Mouse (Mus musculus): Measurements from ENCODE around the gene Sema7a. TPM values are rescaled to one million over a fixed set of nuclear protein-coding genes. Genes with fewer than 3 reads are reported as not detected.

Gene Sema7a
- 0.26 and 0.27 TPM in 2 replicates for polyA plus RNA-seq (2016; fragmentation: Nextera tagmentation; extraction: Ambion mirVana)

GRCm38 (mm10) chr9:57939431-57940348 lies at the start of gene Sema7a:
Gene Sema7a (plus strand): TSS chr9:57940112.
- Histone ChIP-seq H3K27ac (replicated peaks) (peak within 1 kb of the TSS; percentile 85), H3K36me3 (no peaks in the 10 kb centered on the region), H3K4me1 (peaks cover 27% of the 10 kb centered on the region), H3K9me3 (replicated peaks) (no peaks in the 10 kb centered on the region), H3K4me3 (peak within 1 kb of the TSS; percentile 88), H3K27me3 (ENCODE audit: low read depth, poor library complexity, severe bottlenecking) (peaks cover 82% of the 10 kb centered on the region)
- DNase-seq (ENCODE audit: low spot score): peak; percentile 86
- 1% methylated on average over 59 of the region's 60 CpGs for WGBS

GRCm38 (mm10) chr9:57900478-57900877 lies 39.4 kb upstream of the Sema7a start:
- DNase-seq (ENCODE audit: low spot score): no peak
- H3K27ac ChIP-seq (replicated peaks): peak overlapping the region; percentile 69; the same call in 1 of the 2 replicates
- WGBS: 63% methylated on average over 10 of the region's 10 CpGs

GRCm38 (mm10) chr9:57901197-57901596 lies 38.7 kb upstream of the Sema7a start:
- WGBS: 34% methylated on average over 9 of the region's 9 CpGs
- H3K27me3 ChIP-seq (ENCODE audit: low read depth, poor library complexity, severe bottlenecking): no peaks in the 10 kb centered on the region
- DNase-seq (ENCODE audit: low spot score): peak; percentile 15
- no peaks in the 10 kb centered on the region for H3K36me3 ChIP-seq
- H3K27ac ChIP-seq (replicated peaks): peak overlapping the region; percentile 69
- H3K4me3 ChIP-seq: peak overlapping the region; percentile 0; the same call in 1 of the 2 replicates
- H3K9me3 ChIP-seq (replicated peaks): no peaks in the 10 kb centered on the region
- peaks cover 20% of the 10 kb centered on the region for H3K4me1 ChIP-seq

More at GRCm38 (mm10) chr9:57900478-57900877, 39.4 kb upstream of the Sema7a start:
- peaks cover 20% of the 10 kb centered on the region for H3K4me1 ChIP-seq
- H3K36me3 ChIP-seq: no peaks in the 10 kb centered on the region
- no peaks in the 10 kb centered on the region for H3K27me3 ChIP-seq (ENCODE audit: low read depth, poor library complexity, severe bottlenecking)
- no peaks in the 10 kb centered on the region for H3K9me3 ChIP-seq (replicated peaks)
- H3K4me3 ChIP-seq: no peak overlapping the region

- 49% methylated on average over 3 of the region's 3 CpGs for WGBS
Measured at GRCm38 (mm10) chr9:57901601-57902000, 38.3 kb upstream of the Sema7a start.

GRCm38 (mm10) chr9:57902132-57902531 lies 37.8 kb upstream of the Sema7a start:
- DNase-seq (ENCODE audit: low spot score): no peak
- 76% methylated on average over 4 of the region's 4 CpGs for WGBS

More at GRCm38 (mm10) chr9:57901601-57902000, 38.3 kb upstream of the Sema7a start:
- DNase-seq (ENCODE audit: low spot score): no peak
- no peaks in the 10 kb centered on the region for H3K27me3 ChIP-seq (ENCODE audit: low read depth, poor library complexity, severe bottlenecking)
- H3K4me1 ChIP-seq: peaks cover 20% of the 10 kb centered on the region
- no peaks in the 10 kb centered on the region for H3K9me3 ChIP-seq (replicated peaks)
- peak overlapping the region; percentile 0; the same call in 1 of the 2 replicates for H3K4me3 ChIP-seq
- peak overlapping the region; percentile 69 for H3K27ac ChIP-seq (replicated peaks)
- H3K36me3 ChIP-seq: no peaks in the 10 kb centered on the region

GRCm38 (mm10) chr9:57903589-57904249 lies 36.2 kb upstream of the Sema7a start:
- H3K4me3 ChIP-seq: no peak overlapping the region

More at GRCm38 (mm10) chr9:57902132-57902531, 37.8 kb upstream of the Sema7a start:
- no peaks in the 10 kb centered on the region for H3K36me3 ChIP-seq
- H3K4me1 ChIP-seq: peaks cover 20% of the 10 kb centered on the region
- no peak overlapping the region for H3K4me3 ChIP-seq
- H3K27ac ChIP-seq (replicated peaks): peak overlapping the region; percentile 58; the same call in 1 of the 2 replicates
- no peaks in the 10 kb centered on the region for H3K27me3 ChIP-seq (ENCODE audit: low read depth, poor library complexity, severe bottlenecking)
- H3K9me3 ChIP-seq (replicated peaks): no peaks in the 10 kb centered on the region

GRCm38 (mm10) chr9:57904250-57904644 lies 35.7 kb upstream of the Sema7a start:
- no peak overlapping the region for H3K27ac ChIP-seq (replicated peaks)
- H3K4me1 ChIP-seq: peaks cover 20% of the 10 kb centered on the region
- no peak for DNase-seq (ENCODE audit: low spot score)
- no peak overlapping the region for H3K4me3 ChIP-seq
- WGBS: 92% methylated on average over 5 of the region's 5 CpGs
- no peaks in the 10 kb centered on the region for H3K27me3 ChIP-seq (ENCODE audit: low read depth, poor library complexity, severe bottlenecking)
- no peaks in the 10 kb centered on the region for H3K36me3 ChIP-seq
- H3K9me3 ChIP-seq (replicated peaks): no peaks in the 10 kb centered on the region

More at GRCm38 (mm10) chr9:57903589-57904249, 36.2 kb upstream of the Sema7a start:
- Histone ChIP-seq H3K36me3 (no peaks in the 10 kb centered on the region), H3K27me3 (ENCODE audit: low read depth, poor library complexity, severe bottlenecking) (no peaks in the 10 kb centered on the region), H3K27ac (replicated peaks) (no peak overlapping the region), H3K4me1 (peaks cover 20% of the 10 kb centered on the region), H3K9me3 (replicated peaks) (no peaks in the 10 kb centered on the region)
- WGBS: 76% methylated on average over 8 of the region's 8 CpGs
- DNase-seq (ENCODE audit: low spot score): no peak

GRCm38 (mm10) chr9:57907206-57907605 lies 32.7 kb upstream of the Sema7a start:
- H3K9me3 ChIP-seq (replicated peaks): no peaks in the 10 kb centered on the region
- H3K4me1 ChIP-seq: peaks cover 17% of the 10 kb centered on the region
- H3K4me3 ChIP-seq: no peak overlapping the region
- H3K27ac ChIP-seq (replicated peaks): no peak overlapping the region
- H3K36me3 ChIP-seq: no peaks in the 10 kb centered on the region
- no peaks in the 10 kb centered on the region for H3K27me3 ChIP-seq (ENCODE audit: low read depth, poor library complexity, severe bottlenecking)
- DNase-seq (ENCODE audit: low spot score): no peak
- WGBS: 83% methylated on average over 6 of the region's 6 CpGs

GRCm38 (mm10) chr9:57910254-57911160 lies 29.4 kb upstream of the Sema7a start, which contains the start of gene Ubl7:
Gene Ubl7 (plus strand): TSS chr9:57910979.
- no peaks in the 10 kb centered on the region for H3K27me3 ChIP-seq (ENCODE audit: low read depth, poor library complexity, severe bottlenecking)
- peak within 1 kb of the TSS; percentile 70 for H3K4me3 ChIP-seq
- H3K9me3 ChIP-seq (replicated peaks): no peaks in the 10 kb centered on the region
- peaks cover 16% of the 10 kb centered on the region for H3K4me1 ChIP-seq
- peaks cover 7% of the 10 kb centered on the region for H3K36me3 ChIP-seq
- peak; percentile 89 for DNase-seq (ENCODE audit: low spot score)
- H3K27ac ChIP-seq (replicated peaks): peak within 1 kb of the TSS; percentile 83
- WGBS: under 1% methylated on average over 47 of the region's 47 CpGs

- H3K27me3 ChIP-seq (ENCODE audit: low read depth, poor library complexity, severe bottlenecking): no peaks in the 10 kb centered on the region
- no peak overlapping the region for H3K27ac ChIP-seq (replicated peaks)
- 94% methylated on average over 5 of the region's 5 CpGs for WGBS
- DNase-seq (ENCODE audit: low spot score): no peak
- peaks cover 17% of the 10 kb centered on the region for H3K36me3 ChIP-seq
- H3K4me1 ChIP-seq: peaks cover 16% of the 10 kb centered on the region
- no peak overlapping the region for H3K4me3 ChIP-seq
- no peaks in the 10 kb centered on the region for H3K9me3 ChIP-seq (replicated peaks)
Measured at GRCm38 (mm10) chr9:57912571-57912970, 27.3 kb upstream of the Sema7a start.

- no peak overlapping the region for H3K27ac ChIP-seq (replicated peaks)
- no peaks in the 10 kb centered on the region for H3K27me3 ChIP-seq (ENCODE audit: low read depth, poor library complexity, severe bottlenecking)
- H3K36me3 ChIP-seq: peaks cover 81% of the 10 kb centered on the region
- H3K4me3 ChIP-seq: no peak overlapping the region
- H3K4me1 ChIP-seq: no peaks in the 10 kb centered on the region
- WGBS: 94% methylated on average over 9 of the region's 9 CpGs
- H3K9me3 ChIP-seq (replicated peaks): no peaks in the 10 kb centered on the region
- no peak for DNase-seq (ENCODE audit: low spot score)
Measured at GRCm38 (mm10) chr9:57921491-57922060, 18.3 kb upstream of the Sema7a start.

Data from midbrain, embryonic 10.5 days (tissue).